Mouse (Mus musculus) left cerebral cortex, adult 9 months (tissue): Measurements from ENCODE around the gene Pm20d1.

ENCODE experiments used
- DNase-seq, 2 experiments: peaks; one replicate each; pipeline ENCODE4 v3.0.0; 2022; ENCODE audit warnings: low spot score in 2 of 2

Gene Pm20d1

DNA sequence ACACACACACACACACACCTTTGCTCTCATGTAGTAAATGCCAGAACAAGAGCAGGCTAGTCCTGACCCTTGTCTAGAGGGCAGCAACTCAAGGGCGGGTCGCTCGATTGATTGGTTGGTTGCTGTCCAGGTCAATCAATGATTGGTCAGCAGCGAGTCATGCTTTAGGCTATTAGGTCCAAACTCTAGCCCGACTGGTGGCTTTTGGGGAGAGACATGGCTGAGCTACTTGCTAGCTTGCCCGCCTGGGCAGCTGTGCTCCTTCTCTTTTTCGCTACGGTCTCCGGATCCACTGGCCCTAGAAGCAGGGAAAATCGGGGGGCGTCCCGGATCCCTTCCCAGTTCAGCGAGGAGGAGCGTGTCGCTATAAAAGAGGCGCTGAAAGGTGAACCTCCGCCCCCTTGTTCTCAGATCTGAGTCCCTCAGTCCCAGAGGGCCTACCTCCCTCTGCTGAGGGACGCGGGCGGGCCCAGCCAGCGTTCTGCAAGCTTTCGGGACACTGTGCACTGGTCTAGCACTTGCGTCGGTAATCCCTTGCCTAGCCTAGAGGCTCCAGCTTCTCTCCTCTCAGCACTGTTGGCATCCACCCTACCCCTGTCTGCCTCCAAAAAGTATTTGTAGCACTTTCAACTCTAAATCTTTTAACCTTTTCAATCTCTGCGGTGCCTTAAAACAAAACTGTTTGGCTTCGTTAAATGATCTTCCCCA is at the start of gene Pm20d1:
Gene Pm20d1 (plus strand): TSS at position 180 of the 708 bp plus-strand sequence.
- DNase-seq, result peak in 1 of 2 experiments; percentile 9

DNA sequence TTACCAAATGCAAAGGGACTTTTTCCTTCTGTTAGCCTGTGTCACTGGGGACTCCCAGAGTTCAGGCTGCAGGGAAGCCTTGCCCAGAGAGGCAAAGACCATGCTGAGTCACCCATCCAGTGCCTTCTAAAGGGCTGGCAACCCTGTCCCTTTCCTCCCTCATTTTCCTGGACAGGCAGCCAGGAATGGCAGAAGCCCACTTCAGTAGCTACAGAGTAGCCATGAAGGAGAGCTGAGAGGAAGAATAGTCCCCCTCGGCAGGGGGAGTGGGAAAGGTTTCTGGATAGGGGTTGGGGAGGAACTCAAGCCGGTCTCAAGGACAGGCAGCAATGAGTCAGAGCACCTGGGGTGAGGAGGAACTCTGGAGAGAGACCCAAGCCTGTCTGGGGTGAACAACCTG is 49.4 kb upstream of the Pm20d1 start:
- DNase-seq, result no peak

DNA sequence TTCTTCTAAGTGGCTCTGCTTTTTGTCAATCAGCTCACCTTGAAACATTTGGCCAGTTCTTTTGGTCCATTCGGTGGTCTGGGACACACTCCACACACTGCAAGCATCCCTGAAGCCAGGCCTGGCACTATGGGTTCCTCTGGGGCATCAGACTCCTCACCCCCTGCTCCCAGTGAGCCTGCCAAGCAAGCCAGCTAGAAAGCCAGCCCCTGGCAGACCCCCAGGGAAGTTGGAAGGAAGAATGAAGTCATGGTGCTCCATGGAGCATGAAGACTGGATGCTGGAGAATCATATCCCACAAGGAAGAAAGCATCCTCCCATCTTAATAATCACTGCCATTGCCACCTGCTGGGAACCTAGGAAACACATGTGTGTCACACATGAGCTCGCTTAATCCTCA is 48.5 kb upstream of the Pm20d1 start:
- DNase-seq, result no peak

DNA sequence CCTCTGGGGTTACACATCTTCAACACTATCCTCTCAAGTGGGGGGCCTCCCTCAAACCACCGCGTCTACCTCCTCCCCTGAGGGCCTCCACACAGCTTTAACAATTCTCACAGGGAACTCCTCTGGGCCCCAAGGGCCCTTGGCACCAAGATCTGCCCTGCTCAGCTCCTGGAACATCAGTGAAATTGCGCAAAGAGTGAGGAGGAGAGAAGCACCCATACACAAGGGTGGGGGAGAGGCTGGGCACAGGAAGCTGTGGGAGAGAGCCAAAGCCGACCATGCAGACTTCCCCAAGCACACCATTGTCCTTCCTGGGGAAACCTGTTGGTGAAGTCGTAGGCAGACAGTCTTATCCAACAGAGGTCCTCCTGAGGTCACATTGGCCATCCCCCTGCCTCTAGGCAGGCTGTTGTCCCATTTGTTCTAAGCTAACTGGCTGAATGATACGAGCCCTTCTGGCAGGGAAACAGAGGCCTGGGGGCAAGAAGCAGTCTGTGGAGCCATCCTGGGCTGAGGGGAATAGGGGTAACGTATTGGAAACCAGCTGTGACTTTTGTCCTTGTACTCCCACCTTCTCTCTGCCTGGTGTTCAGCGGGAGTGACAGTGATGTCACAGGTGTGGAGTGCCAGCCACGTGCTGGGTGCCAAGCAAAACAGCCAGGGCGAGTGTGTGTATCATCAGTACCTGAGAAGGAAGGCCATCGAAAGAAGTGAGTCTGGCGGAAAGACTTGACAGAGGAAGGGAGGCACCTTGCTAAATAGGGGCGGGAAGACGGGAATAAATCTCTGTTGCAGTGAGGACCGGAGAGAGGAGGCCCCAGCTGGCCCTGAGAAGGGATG is 47.3 kb upstream of the Pm20d1 start:
- DNase-seq, result no peak

DNA sequence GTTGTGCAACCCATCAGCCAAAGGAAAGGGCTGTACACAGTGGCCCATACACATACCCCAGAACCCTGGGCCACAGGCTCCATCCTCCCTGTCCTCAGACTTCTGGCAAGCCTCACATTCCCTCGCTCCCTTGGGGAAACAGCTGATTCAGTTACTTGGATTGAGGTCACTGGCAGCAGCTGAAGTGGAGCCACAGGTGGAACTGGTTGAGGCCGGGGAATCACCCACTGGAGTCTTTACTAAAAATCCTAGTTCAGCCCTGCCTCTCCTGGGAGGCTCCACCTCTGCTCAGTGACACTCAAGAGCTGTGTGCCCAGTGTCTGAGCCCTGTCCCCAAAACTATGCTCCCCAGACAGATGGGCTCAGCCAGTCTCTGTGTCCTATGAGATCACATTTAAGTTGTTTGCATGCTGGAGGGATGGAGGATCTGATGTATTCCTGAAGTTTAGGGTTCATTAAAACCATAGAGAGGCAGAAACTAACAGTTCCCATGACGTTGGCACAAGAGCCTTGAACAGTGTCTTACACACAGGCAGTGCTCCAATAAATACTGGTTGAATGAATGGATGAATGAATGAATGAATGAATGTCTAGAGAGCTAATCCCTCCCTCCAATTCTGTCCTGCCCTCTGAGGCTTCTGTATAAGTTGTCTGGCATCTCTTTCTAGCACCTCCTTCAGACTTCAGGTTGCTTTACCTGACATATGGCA is 45.8 kb upstream of the Pm20d1 start:
- DNase-seq, result no peak

DNA sequence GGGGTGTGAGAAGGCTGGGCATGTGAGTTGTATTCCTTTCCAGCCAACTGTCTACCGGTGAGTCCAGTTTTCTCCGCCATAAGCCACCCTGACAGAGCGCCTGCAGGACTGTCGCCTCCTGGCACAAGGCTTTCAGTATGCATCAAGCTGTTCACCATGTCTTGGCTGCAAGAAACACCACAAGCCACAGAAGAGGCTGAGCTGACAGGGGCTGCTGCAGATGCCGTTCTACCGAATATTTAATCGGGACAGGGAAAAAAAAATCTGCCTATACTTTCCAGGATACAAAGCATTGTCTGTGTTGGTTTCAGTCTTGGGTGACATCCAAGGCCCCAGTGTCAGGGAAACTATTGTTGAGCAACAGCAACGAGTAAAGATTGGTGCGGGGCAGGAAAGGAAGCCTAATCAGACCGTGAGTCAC is 45.3 kb upstream of the Pm20d1 start:
- DNase-seq, result no peak

DNA sequence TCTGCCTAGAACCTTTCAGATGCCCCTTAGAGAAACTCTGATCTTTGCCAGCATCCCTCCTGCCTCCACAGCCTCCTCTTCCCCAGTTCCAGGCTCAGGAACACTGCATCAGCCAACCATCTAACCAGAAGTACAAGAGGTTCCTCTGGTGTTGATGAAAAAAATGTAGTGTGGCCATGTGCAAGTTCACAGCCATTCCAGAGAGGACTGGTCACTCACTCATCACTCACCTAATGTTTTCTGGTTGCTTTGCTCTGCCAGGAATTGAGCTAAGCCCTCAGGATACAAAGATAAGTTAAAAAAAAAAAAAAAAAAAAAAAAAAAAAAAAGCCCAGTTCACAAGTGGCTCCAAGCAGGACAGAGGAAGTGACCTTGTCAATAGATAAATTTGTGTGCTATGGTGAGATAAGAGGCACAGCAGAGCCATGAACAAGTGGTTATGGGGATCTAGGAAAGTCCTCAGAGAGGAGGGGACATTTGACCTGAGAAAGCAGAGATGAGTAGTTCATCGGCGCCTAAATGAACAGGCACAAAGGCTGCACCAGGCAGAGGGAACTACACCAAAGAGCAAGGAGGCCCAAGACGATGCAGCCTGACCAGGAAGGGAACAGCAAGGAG is 42.9 kb upstream of the Pm20d1 start:
- DNase-seq, result no peak

DNA sequence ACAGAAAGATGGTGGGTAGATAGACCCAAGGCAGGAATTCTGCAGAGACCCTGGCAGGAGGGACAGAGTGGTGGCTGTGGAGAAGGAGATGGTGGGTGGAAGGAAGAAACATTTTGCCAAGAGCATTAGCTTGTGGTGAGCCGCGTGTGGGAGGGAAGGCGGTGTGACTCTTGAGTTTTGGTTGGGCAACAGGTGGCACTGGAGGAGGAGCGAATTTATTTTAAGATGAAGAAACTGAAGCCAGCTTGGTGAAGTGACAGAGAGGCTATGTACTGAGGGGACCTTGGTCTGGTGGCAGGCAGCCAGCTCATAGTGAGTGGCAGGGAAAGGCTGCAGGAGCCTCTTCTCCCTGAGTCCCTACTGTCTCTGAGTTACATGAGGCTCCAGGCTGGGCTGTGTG is 42.3 kb upstream of the Pm20d1 start:
- DNase-seq, result peak; percentile 40 to 77

DNA sequence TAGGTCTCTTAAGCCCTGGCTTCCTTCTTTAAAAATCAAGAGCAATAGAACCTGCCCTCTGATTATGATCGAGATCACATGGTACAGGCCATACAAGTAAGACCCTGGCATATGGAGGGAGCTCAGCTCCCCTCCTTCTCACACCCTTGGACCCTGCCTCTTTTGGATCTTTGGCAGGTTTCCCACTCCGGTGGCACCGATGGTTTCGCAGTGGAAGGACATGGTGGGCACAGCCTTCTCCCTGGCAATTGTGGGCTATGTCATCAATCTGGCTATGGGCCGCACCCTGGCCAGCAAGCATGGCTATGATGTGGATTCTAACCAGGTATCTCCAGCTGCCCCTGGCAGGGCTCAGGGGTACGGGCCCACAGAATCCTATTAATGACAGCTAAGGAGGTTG is 40.0 kb upstream of the Pm20d1 start:
- no peak for DNase-seq

DNA sequence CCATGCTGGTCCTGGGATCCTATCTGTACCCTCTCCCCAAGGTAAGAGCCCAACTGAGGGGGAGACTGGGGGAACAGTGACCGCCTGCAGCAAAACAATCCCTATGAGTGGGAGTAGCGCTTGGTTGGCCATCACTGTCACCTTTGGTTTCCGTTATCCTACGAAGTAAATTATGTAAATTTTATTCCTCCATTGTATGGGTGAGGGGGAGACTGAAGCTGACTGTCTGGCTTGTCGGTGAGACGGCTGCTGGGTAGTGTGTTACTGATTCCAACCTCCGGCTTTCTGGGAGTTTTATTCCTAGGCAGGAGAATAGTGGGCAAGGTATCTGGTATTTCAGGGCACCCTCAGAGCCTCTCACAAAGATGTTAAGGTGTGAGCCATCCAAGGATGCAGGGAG is 38.4 kb upstream of the Pm20d1 start:
- DNase-seq, result no peak

DNA sequence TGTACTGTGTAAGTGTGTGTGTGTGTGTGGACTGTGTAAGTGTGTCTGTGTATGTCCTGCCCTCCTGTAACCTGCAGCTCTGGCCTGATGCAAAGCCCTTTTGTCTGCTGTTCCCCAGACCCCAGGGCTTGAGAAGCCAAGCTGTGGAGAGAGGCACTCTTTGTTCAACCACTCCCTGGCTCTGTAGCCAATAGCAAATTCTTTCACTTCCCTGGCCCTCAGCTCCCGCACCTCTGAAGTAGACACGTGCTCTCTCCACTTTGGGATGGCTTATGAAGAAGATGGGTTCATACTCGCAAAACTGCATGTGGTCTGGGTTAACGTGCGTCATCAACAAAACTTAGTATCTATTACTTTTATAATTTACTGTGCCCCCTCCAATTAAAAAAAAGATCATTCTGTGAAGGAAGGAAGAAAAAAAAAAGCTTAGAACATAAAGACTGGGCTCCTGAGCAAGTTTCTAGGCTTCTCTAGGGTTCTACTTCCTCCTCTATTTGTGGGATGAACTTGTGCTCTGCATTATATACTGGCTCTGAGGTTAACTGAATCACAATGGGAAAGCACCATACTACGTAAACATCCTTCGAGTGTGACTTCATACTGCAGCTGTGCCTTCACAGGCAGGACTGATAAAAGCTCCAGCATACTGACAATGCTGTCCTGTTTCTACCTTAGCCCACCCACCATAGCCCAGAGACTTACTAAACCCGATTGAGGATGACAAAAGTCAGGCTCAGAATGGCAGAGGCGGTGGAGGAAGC is 37.3 kb upstream of the Pm20d1 start:
- no peak for DNase-seq

DNA sequence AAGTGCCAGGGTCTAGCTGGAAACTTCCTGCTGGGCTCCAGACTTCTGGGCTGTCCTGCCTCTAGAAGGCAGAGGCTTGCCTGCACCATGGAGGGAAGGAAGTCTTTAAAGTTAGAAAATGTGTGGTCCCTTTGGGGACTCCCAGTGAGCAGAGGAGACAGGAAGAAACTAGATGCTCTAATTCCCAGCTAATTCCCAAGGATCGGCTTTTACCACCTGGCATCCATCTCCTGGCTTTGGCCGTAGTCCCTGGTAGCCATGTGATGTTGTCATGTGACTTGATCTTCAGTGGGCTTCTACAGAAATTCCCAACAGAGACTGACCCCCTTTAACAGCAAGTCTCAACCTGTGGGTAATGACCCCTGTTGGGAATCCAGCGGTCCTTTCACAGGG is 36.8 kb upstream of the Pm20d1 start:
- no peak for DNase-seq

DNA sequence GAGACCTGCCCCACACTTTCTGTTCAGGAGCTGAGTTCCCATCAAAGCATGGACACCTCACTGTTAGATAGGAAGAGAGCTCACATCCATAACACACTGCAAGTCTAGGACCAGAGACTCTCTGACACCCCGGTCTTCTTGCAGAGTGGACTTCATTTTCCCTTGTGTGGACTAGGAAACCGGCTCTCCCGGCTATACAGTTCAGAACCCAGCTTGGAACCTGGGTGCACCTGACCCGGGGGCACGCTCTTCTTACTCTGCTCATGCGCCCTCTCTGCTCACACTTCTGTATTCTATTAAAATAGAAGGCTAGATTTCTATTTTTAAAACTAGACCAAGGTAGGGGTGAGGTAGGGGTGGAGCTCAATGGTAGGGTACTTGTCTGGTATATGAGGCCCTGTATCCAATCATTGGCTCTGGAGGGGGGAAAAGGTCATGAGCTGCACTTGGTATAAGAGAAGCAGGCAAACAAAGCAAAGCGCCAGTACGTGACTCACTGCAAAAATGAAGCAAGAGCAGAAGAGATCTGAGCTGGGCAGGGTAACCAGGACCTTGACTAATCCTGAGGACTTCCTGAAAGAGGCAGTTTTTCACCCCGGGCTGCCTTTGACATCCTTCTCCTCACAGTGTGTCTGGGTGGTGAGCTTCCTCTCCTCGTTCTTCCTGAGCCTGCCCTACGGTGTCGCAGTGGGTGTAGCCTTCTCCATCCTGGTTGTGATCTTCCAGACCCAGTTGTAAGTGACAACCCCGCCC is 35.9 kb upstream of the Pm20d1 start:
- no peak for DNase-seq

DNA sequence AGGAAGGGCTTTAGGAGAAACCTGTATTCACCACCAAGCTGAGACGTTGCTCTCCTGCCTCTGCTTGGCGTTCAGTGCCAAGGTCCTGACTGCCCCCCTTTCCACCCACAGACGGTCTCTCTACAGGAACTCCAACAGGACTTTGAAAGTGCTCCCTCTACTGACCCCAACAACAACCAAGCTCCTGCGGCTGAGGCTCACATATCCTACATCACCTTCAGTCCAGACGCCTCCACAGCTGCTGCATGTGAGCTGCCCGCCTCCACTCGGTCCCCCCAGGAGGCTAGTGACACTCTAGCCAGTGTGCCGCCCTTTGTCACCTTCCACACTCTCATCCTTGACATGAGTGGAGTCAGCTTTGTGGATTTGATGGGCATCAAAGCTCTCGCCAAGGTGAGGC is 33.5 kb upstream of the Pm20d1 start:
- DNase-seq, result no peak

DNA sequence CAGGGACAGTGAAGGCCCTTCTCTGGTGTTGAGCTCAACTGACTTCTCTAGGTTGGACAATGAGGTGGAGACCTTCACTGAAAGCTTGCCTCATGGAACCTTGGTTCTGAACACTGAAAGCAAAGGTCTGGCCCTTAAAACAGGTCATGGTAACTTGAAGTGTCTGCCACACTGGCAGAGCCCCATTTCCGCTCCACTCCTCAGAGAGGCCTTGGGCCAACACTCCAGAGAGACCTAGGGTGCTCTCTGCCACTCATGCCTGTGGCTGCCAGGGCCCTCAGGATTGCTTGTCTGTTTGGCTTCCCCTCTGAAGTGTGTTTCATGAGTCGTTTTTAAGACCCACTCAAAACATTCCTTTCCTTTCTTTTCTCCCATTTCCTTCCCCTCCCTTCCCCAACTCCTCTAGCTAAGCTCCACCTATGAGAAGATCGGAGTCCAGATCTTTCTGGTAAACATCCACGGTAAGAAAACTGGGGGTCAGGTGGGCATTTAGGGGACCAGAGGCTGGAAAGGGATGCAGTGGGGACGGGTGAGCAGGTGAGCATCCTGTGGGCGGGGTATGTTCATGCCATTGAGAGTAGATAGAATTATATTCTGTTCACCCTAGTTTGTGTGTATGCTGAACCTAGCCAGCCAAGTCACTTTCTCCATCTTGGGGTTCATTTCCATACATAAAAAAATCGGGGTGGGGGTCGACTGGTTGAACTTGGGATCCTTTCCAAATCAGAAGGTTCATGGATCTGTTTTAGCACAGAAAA is 32.4 kb upstream of the Pm20d1 start:
- DNase-seq, result no peak

DNA sequence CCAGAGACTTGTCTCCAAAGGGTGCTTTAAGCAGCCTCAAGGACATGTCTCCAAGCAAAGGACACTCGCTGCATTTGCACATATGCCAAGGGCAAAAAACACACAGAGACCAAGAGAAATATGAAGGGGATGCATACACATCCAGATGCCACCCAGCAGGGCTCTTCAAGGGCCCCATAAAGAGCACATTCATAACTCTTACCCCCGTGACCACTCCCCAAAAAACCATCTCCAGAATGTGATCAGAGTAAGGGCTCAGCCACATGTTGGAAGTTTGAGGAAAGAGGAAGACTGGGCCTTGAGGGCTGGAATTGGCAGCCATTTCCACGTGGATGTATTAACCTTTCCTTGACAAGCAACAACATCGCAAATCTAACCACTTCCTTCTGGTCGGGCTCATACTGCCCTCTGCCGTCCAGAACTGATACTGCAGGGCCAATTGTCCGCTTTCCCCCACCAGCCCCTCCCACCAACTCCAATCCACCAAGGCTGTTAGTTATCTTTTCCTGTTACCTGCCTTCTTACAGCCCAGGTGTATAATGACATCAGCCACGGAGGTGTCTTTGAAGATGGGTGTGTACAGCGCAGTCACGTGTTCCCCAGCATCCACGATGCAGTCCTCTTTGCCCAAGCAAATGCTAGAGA is 31.7 kb upstream of the Pm20d1 start:
- peak; percentile 20 to 82 for DNase-seq

DNA sequence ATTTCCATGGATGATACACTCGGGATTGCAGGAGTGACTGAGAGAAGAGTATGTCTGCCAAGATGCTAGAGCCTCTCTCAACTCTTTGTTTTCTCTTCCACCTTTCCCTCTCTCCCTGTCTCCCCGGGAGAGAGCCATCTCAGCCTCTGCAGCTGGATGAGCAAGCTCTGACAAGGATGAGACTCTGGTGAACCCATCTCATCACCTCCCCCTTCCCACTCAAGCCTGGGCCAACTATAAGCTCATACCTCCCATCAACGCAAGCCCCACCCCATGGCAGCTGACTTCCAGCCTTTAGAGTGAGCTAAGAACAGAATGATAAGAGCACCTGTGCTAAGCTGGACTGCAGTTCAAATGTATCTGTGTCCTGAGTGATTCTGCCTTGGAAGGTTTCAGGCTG is 27.9 kb upstream of the Pm20d1 start:
- DNase-seq, result no peak

DNA sequence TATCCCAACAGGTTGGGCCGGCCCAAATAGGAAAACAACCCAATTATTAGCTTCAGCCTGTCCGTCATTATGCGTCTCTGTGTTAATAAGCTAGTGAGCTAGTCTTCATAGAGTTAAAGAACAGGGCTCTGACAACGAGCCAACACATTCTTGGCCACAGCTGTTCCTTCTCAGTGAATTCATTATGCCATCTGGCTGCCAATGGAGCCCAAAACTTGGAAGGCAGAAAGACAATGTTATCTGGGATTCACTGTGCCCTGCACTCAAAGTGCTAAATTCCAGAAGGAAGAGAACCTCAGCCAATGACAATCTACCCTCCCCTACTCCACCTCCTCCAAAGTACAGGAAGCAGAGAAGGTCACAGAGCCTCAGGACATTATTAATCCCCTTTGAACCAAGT is 26.5 kb upstream of the Pm20d1 start:
- DNase-seq, result peak; percentile 37 to 87

DNA sequence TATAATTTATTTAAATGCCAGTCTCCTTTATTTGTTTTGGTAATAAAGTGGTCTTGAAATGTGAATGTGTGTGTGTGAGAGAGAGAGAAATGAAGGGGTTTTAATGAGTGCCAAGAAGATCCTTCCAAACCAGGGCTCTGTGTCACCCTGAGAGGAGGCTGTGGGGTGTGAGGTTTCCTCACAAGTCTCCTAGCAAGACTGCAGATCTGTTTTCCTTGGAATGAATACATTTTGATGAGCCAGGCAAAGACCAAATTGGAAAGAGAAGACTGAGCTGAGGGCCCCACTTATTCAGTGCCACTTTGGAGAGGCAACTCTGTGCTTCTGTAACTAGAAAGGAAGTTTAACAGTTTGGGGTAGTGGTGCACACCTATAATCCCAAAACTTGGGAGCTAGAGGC is 25.7 kb upstream of the Pm20d1 start:
- peak in 1 of 2 experiments; percentile 15 for DNase-seq
